Mouse (Mus musculus) lung, adult 18-20 months (tissue): Measurements from ENCODE around the gene Thsd4.
A peak's percentile ranks its signal among the peaks of the same experiment; 100 is the strongest.

Source experiments
- DNase-seq, 2 experiments: peaks; one replicate each; pipeline ENCODE4 v3.0.0; 2022; ENCODE audit warnings: mixed read lengths in 2 of 2

Gene Thsd4

DNA sequence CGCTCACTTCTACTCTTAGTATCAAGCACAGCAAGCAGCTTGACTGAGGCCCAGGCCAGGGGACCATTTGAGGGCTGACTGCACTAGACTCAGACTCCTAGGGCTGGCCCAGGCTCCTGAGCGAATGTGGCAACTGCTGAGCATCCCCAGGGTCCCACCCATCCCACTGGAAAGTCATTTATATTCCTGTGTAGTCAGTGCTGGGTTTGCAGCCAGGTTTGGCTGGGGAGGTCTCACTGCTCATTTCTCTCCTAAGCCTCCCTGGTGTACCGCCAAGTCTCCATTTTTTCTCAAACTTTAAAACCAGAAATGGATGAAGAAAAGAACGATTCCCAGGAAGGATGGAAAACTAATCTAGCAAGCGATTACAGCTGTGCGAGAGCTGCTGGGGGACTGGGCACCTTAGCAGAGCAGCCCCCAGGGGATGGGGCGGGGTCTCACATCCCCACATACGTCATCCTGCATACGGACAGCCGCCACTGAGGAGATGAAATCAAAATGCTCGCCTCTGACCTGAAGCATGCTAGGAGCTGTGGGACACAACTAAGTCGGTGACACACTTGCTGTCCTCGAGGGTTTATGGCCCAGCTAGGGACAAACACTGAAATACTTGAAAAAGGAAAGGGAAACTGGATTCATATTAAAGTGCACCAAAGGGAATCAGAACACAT is 67.3 kb downstream of the Thsd4 start:
- DNase-seq, result no peak

DNA sequence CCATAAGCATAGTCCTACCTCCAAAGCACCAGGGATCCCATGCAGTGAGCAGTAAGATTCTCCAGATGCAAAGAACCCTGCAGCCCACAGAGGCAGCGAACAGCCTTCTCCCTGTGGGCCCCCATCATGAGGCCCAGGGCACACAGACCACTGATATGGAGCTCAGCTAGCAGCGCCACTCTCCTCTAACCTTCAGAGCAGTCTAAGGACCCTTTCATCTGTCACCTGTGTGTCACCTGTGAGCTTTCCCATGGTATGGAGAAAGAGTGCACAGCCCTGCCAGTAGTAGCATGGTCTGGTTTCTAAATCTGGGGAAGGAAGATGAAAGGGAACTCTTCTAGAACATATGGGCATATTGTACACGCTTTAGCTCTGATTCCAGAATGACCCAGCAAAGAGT is 72.3 kb downstream of the Thsd4 start:
- DNase-seq, result no peak

DNA sequence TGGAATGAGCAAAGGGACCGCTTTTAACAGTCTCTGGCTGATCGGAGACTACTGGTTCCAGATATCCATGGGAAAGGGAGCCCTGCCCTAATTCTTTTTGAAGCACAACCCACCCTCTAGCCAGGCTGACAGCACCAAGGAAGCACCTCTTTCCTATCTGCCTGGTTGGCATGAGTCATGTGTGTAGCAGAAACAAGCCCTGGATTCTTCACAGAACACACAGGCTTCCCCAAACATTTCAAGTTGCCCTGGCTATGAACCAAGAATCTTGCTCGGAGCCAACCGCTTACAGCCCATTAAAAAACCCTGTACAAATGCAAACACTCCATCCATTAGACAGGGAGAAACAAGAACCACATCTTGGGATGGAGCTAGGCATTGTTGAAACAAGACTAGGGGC is 76.0 kb downstream of the Thsd4 start:
- peak; percentile 68 to 73 for DNase-seq

DNA sequence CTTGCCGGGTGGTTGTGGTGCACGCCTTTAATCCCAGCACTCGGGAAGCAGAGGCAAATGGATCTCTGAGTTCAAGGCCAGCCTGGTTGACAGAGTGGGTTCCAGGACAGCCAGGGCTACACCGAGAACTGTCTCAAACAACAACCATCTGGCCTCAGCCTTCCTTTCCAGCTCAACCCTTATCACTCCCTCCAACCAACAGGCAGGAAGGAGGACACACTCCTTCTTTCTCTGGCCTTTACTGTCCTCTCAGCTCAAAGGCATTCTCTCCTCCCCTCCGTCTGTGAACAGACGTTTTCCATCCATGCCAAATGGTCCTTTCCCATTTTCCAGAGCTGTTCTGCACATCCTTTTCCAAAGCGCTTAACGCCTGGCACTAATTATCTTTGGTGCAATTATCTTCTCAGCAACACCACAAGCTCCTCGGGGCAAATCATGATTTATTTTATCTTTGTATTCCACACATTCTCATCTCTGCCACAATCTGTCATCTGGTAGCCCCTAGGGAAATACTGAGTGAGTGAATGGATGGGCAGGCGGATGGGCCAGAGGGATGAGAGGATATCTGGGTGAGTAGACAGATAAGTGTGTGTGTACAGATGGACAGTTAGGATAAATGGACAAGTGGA is 80.5 kb downstream of the Thsd4 start:
- no peak for DNase-seq

DNA sequence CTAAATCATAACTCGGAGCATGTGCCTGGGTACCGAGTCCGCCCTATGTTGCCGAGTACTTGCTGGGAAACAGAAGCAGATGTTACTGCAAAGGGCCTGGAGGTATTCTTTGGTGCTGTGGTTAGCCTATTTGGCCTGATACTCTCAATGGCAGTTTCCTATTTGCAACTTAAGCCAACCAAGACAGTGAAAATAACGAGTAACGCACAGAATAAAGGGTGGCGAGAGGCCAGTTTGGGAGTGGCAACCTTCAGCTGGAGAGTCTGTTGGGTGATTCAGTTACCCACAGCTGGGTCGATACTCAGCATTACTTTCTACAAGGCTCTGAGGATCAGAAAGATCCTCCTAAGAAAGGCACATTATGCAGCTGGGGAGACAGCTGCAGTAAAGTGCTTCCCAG is 81.3 kb downstream of the Thsd4 start:
- DNase-seq, result no peak

DNA sequence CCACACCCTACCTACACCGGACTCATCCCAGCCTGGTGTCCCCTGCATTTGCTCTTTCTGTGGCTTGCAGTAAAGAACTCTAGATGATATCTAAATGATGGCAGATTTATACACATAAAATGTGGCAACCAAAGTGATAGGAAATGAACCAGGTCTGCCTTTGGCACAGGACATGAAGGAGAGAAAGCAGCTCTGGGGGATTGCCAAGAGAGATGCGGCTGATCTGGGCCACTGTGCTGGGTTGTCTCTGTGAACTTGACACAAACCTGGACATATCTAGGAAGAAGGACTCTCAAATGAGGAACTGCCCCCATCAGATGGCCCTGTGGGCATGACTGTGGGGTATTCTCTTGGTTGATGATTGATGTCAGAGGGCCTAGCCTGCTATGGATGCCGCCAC is 85.6 kb downstream of the Thsd4 start:
- no peak for DNase-seq

DNA sequence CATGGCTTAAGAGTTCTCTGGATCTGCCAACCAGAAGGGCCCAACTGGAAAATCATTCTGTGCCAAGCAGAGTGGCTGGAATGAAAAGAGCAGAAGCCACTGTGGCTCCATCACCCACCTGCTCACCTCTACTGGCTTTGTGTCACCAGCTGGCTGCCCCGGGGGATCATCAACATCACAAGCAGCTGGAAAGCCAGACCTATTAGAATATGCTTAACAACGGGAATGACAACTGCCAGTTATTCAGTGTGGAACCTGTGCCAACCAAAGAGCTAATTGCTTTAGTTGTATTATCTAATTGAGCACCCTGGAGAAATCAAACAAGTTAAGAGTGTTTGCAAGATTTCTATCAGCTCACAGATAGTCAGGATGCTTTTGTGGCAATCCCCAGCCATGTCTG is 87.8 kb downstream of the Thsd4 start:
- DNase-seq, result no peak

DNA sequence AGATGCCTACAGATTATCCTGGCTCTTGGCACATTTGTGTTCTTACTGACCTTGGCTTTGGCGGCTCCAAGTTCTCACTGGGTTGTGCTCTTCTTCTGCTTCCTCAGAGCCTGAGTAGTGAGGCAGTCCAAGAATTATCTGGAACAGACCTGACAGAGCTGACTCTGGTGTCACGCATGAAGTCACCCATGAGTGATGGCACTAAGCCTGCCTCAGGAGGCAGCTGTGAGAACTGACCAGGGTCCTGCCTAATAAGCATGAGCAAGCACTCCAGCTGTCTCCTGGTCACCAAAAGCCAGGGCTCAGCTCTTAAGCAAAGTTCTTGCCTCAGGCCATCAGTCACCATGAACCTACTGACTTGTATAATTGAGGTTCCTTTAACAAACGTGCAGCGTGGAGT is 89.9 kb downstream of the Thsd4 start:
- DNase-seq, result no peak

DNA sequence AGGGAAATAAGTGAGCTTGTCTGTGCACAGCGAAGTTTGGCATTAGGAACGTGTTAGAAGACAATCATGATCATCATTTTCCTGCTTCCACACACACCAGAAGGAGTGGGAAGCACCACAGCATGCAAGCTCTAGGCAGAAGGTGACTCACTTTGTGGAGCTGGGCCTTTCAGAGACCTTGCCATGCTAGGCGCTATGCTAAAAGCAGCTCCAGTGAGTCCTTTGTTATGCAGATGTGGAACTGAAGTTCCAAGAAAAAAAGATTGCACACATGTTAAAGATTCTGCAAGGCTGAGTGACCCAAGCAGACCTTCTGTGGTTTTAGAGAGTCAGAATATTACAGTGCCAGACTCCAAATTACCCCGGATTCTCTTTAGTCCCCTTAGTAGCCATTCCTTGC is 91.8 kb downstream of the Thsd4 start:
- DNase-seq, result no peak

DNA sequence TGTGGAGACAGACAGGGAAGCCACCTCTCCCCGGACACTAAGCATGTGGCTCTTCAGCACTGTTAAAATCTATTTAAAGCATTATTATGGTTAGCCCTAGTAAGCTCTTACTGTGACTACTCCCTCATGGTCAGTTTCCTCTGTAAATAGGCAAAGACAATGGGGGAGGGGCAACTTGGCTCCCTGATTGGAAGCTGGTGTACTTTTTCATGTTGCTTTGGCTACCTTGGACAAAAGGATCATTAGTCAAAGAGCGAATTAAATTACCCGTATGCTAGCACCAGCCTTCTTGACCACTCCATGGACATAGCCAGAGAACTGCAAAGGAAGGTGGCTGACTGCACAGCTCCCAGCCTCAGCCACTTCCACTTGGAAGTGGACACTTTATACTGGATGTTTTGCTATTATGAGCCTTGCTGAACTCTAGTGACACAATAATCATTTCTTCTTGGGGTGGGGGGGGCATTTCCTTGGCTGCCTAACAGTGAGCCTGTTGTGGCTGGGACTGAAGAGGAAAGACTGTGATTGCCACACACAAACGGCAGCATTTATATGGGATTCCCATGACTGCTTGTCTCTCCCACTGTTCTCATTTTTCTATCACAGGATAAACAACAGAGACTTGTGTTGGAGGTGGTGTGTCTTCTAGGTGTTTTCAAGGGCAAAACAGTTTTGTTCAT is 107.6 kb downstream of the Thsd4 start:
- DNase-seq, result no peak

DNA sequence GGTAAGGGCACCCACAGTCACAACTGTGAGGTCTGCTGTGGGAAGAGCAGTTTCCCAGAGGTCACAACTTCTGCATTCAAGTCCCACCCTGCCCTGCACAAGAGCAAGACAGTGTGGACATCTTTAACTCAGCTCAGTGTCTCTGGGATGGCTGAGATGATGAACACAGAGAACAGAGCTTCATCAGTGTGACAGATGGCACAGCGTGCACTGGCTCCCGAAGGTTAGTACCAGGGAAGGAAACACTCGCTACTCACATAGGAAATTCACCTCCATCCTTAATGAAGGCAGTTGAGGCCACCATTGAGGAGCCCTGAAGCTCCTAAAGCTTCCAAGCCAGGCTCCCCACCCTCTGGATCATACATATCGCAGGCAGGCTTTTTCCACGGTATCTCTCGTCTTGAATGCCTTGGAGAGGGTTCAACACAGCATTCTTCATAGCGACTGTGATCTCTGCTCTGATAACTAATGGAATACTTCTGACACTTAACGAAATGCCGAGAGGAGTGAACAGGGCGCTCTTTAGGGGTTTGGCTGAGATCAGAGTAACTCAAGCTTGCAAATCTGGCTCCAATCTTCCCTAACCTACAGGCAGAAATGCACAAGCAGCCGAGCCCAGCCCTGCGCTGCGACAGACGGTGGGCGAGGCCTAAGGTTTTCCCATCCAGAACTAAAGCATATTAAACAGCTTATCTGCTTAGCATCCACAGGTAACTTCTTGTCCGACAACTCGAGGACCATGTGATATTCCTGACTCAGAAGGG is 110.8 kb downstream of the Thsd4 start:
- no peak for DNase-seq

DNA sequence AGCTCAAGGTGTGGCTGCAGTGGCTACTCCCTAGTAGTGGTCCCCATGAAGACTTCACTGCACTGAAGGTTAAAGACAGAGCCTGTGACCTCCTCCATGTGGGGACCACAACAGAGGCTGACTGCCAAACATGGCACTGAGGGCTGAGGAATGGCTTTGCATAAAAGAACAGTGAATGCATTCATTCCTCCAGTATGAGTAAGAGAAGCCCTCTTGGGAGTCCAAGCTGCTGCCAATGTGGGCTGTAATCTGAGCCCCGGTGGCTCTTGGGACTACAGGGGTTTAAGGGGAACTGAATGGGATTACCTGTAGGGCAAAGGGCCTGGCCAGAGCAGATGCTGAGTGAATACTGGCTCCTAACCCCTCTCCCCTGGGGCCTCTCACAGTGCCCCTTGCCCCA is 114.5 kb downstream of the Thsd4 start:
- DNase-seq, result no peak

DNA sequence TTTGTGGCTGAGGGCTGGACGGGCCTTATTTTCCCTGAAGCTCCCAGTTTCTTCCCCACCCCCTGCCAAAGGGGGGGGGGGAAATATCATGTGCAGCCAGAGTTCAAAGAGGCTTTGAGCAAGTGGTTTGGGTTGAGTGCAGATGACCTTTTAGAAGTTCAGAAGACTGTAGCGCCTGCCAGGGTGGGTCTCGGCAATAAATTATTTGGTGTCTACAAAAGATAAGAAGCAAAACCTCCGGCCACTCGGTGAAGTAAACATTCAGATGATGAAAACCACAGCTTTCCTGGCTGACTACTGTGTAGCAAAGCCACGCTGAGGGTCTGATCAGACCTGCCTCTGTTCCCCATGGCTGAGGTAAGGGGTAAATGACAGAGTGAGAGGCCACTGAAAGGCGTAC is 116.1 kb downstream of the Thsd4 start:
- peak in 1 of 2 experiments; percentile 16 for DNase-seq

DNA sequence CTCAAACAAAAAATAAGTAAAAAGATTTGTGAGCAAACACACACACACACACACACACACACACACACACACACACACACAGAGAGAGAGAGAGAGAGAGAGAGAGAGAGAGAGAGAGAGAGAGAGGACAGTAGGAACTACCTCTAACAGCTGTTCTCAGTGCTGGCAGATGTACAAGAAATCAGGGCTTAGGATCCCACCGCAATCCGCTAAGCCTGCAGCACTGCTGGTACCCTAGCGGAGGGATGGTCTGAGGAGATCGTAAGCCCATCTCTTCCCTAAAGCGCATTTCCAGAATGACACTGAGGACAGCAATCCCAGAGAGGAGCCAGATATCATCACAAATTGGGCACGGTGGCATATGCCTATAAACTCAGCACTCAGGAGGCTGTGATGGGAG is 119.2 kb downstream of the Thsd4 start:
- no peak for DNase-seq

DNA sequence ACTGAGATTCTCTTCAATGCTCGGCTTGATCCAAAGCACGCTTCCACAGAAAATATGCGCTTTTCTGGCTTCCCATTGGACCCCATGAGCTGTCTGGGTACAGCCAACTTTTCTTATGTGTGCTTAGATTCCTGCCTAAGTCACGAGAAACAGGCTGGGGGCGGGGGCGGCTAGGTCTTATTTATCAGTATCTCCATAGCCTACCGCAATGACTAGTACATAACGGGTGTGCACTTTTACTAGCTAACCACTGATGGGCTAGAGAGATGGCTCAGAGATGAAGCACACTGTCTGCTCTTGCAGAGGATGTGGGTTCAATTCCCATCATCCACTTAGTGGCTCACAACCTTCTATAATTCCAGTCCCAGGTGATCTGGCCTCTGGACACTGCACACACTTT is 121.8 kb downstream of the Thsd4 start:
- no peak for DNase-seq

DNA sequence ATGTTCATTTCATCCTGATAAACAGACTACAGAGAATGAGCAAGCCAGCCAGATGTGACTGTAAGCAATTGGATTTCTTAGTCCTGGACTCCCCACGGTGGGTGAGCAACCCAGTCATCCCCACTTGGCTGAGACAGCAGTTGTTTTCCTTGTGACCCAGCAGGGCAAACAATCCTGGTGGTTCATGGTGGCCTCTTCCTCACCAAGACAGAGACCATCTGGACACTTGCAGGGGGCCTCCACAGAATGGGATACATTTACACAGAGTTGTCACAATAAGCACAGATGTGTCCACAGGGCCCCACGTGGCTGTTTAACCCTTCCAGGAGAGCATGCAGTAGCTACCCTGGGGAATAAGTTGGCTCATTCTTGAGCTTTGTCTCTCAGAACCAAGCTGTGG is 123.8 kb downstream of the Thsd4 start:
- DNase-seq, result no peak

DNA sequence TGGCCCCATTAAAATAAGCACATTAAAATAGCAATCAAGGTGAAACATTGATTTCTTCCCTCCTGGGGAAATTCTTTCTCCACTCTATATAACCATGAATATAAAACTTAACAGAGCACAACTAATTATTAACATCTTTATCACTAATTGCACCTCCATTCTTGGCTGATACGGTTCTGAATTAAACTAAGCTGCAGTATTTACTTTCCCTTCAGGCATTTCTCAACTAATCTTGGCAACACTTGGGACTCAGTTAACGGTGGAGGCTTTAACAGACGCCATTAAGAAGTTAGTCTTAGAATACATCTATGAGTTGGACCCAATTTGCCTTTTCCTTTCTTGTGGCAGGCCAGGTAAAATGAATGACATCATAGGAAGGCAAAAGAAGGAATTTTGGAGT is 125.8 kb downstream of the Thsd4 start:
- DNase-seq, result no peak

DNA sequence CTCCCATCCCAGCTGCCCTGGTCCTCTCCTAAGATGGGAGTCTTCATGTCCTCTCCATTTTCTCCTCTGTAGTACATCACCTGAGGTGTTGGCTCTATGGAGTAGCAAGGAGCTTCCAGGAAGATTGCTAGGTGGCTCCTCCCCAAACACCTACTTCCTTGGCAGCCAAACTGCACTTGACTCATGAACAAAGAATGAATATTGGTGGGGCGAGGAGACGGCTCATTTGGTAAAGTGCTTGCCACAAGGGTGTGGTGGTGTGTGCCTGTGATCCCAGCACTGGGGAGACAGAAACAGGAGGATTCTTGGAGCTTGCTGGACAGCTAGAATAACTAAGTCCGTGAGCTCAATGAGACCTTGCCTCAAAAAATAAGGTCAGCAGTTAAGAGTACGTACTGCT is 128.9 kb downstream of the Thsd4 start:
- peak; percentile 37 to 60 for DNase-seq

DNA sequence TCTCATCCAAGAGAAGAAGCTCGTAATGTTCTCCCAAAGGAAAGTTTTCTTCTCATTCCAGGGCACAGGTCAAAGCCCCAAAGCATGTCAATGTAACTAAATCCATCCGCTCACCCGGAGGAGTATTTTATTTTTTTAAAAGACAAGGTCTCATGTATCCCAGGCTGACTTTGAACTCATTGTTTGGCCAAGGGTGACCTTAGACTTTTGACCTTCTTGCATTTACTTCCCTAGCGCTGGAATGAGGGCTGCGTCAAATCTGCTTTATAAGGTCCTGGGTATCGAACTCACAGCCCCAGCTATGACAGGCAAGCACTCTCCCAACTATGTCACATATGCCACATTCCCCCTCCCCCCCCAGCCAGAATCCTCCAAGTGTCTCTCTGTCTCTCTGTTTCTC is 137.1 kb downstream of the Thsd4 start:
- DNase-seq, result no peak

DNA sequence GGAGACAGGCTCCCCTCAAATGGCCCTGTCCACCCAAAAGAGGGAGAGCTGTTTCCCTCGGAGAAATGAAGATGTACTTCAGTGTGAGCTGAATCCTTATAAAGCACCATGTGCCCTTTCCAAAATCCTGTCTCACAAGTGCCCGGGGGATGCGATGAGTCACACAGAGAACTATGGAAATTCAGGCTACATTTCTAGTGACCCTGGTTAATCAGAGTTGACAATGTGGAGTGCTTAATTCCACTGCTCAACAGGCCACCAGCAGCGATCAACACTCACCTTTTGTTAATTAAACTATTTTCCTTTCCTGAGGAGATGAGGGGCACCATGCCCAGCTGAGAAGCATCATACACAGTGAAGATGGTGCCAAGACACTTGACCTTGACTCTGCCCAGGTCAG is 138.9 kb downstream of the Thsd4 start:
- DNase-seq, result no peak

DNA sequence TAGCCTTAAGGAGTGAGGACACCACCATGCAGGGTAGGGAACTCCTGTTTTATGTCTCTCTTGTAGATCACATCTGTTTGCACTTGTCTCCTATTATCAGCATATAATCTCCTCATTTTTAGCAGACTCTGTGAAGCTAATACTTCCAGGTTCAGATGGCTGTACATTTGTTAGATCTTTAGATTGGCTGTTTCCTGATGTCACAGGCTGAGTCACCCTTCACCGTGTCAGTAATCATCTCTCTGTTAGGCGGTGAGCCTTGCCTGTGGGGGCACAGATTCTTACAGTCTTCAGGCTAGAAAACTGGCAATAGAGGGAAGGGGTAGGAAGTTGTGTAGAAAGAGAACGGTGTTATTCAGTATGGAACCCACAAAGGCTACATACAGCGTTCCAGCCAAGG is 139.3 kb downstream of the Thsd4 start:
- DNase-seq, result no peak

DNA sequence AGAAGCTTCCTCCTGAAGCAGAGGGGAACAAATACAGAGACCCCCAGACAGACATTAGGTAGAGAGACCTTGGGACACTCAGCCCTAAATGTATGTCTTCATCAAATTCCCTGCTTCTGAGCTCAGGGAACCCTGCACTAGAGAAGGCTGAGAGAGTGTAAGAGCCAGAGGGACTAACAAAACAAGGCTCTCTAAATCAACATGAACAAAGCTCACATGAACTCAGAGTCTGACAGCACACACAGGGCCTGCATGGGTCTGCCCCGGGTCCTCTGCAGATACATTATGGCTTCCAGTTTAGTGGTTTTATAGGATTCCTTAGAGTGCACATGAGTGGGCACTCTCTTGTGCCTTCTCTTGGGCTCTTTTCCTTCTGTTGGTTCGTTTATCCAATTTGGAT is 140.8 kb downstream of the Thsd4 start:
- DNase-seq, result no peak

DNA sequence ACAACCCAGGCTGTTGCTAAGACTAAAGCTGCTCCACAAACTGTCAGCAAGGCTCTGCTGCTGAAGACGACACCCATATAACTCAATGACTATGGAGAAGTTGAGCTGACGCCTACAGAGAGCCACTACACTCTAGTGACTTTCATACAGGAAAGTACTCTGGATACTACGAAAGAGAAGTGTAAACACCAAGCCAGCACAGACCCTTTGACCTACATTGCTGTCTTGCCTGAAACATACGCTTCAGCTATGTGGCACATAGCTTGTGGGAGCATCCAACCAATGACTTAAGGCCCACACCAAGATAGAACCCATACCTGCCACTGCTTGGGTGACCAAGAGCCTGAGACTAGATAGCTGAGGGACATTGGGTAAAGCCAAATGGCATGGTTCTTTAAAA is 141.3 kb downstream of the Thsd4 start:
- DNase-seq, result no peak

DNA sequence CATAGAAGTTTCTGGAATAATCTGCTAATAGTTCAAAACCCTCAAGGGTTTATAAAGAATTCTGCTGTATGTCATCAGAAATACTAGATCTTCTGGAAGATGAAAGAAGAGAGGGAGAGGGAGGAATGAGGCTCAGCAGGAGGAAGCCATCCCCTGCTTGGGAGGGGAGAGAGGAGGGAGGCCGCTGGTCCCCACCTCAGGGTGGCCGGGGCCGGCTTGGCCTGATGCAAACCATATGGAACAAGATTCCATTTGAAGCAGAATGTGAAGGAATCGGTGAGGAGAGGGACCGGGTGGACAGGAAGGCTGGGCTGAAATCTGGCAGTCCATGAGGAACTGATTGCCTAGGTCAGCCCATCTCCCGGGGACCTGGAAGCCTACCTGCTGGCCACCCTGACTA is 143.6 kb downstream of the Thsd4 start:
- DNase-seq, result no peak
